Mouse (Mus musculus) midbrain, embryonic 12.5 days (tissue): ENCODE measurements around the gene Glrx. TPM values are rescaled to one million over a fixed set of nuclear protein-coding genes. Genes with fewer than 3 reads are reported as not detected.
A peak's percentile ranks its signal among the peaks of the same experiment; 100 is the strongest.

Source experiments
- ATAC-seq: fragments of 200-750 bp; cut with Nextera tagmentation; 2 replicates; pipeline ENCODE4 v1.8.0; 2017; ENCODE audit warnings: low read depth, moderate TSS enrichment, moderate library complexity; ENCODE audit not compliant: low FRiP score
- H3K27ac ChIP-seq: fragments of 300-500 bp; sonication (generic); replicated peaks from 2 replicates; pipeline ENCODE4 v1.5.1; 2016; ENCODE audit warnings: mild to moderate bottlenecking
- H3K27me3 ChIP-seq: fragments of 300-500 bp; sonication (generic); 2 replicates; pipeline ENCODE4 v1.6.1; 2016; ENCODE audit warnings: mild to moderate bottlenecking
- H3K36me3 ChIP-seq: fragments of 300-500 bp; sonication (generic); 2 replicates; pipeline ENCODE4 v1.6.1; 2016
- H3K4me1 ChIP-seq: fragments of 300-500 bp; sonication (generic); 2 replicates; pipeline ENCODE4 v1.6.1; 2016
- H3K4me2 ChIP-seq: fragments of 300-500 bp; sonication (generic); replicated peaks from 2 replicates; pipeline ENCODE4 v1.6.1; 2016; ENCODE audit warnings: mild to moderate bottlenecking, moderate library complexity
- H3K4me3 ChIP-seq: fragments of 300-500 bp; sonication (generic); 2 replicates; pipeline ENCODE4 v1.5.1; 2016; ENCODE audit warnings: mild to moderate bottlenecking
- H3K9ac ChIP-seq: fragments of 300-500 bp; sonication (generic); replicated peaks from 2 replicates; pipeline ENCODE4 v1.6.1; 2016; ENCODE audit warnings: mild to moderate bottlenecking, moderate library complexity
- H3K9me3 ChIP-seq: fragments of 300-500 bp; sonication (generic); 2 replicates; pipeline ENCODE4 v1.6.1; 2016; ENCODE audit warnings: mild to moderate bottlenecking
- WGBS: fragments of 180-500 bp; shearing (Covaris S2); methylation state at CpG from one replicate; pipeline ENCODE4 v1.1.7; 2016; 5-methylcytosine and 5-hydroxymethylcytosine counted together
- polyA plus RNA-seq: library from polyadenylated mRNA; unstranded; fragments of >200 nt; fragmentation: Nextera tagmentation; extraction: Ambion mirVana; gene quantifications from 2 replicates; pipeline ENCODE4 v1.2.1, GENCODE M21; 2016

The Glrx gene
- polyA plus RNA-seq, 1 experiment from 2014 or later, result 25.0 TPM

- H3K27me3 ChIP-seq, result no peaks in the 10 kb centered on the region
- ATAC-seq, result no peak
- peak overlapping the region; percentile 53; the same call in 1 of the 2 replicates for H3K9ac ChIP-seq
- no peaks in the 10 kb centered on the region for H3K36me3 ChIP-seq
- no peak overlapping the region for H3K27ac ChIP-seq
- H3K9me3 ChIP-seq, result no peaks in the 10 kb centered on the region
- H3K4me2 ChIP-seq, result peak overlapping the region; percentile 67
- WGBS, result 58% methylated on average over 6 of the region's 6 CpGs
- H3K4me1 ChIP-seq, result peaks cover 19% of the 10 kb centered on the region
- H3K4me3 ChIP-seq, result peak overlapping the region; percentile 53
Measured at GRCm38 (mm10) chr13:75840752-75841285, 1.2 kb downstream of the Glrx start.

- WGBS, result 73% methylated on average over 3 of the region's 3 CpGs
- no peak overlapping the region for H3K9ac ChIP-seq
- H3K9me3 ChIP-seq, result no peaks in the 10 kb centered on the region
- H3K4me2 ChIP-seq, result no peak overlapping the region
- no peak overlapping the region for H3K27ac ChIP-seq
- H3K36me3 ChIP-seq, result no peaks in the 10 kb centered on the region
- peaks cover 19% of the 10 kb centered on the region for H3K4me1 ChIP-seq
- ATAC-seq, result no peak
- H3K4me3 ChIP-seq, result no peak overlapping the region
- H3K27me3 ChIP-seq, result no peaks in the 10 kb centered on the region
Measured at GRCm38 (mm10) chr13:75841950-75842349, 2.3 kb downstream of the Glrx start.

GRCm38 (mm10) chr13:75843331-75843730 is 3.7 kb downstream of the Glrx start:
- Histone ChIP-seq H3K4me1 (peaks cover 19% of the 10 kb centered on the region), H3K36me3 (no peaks in the 10 kb centered on the region), H3K27ac (no peak overlapping the region), H3K9me3 (no peaks in the 10 kb centered on the region), H3K4me2 (no peak overlapping the region), H3K27me3 (no peaks in the 10 kb centered on the region), H3K9ac (no peak overlapping the region), H3K4me3 (no peak overlapping the region)
- ATAC-seq, result no peak
- 91% methylated on average over 5 of the region's 5 CpGs for WGBS

- H3K4me2 ChIP-seq, result no peak overlapping the region
- peaks cover 19% of the 10 kb centered on the region for H3K4me1 ChIP-seq
- H3K27me3 ChIP-seq, result no peaks in the 10 kb centered on the region
- H3K9me3 ChIP-seq, result no peaks in the 10 kb centered on the region
- no peak for ATAC-seq
- H3K4me3 ChIP-seq, result no peak overlapping the region
- H3K36me3 ChIP-seq, result no peaks in the 10 kb centered on the region
- no peak overlapping the region for H3K27ac ChIP-seq
- 77% methylated on average over 8 of the region's 8 CpGs for WGBS
- no peak overlapping the region for H3K9ac ChIP-seq
Measured at GRCm38 (mm10) chr13:75843993-75844683, 4.5 kb downstream of the Glrx start.

GRCm38 (mm10) chr13:75844833-75845518 is 5.3 kb downstream of the Glrx start:
- 92% methylated on average over 2 of the region's 2 CpGs for WGBS
- H3K36me3 ChIP-seq, result no peaks in the 10 kb centered on the region

GRCm38 (mm10) chr13:75845519-75846166 is 6.0 kb downstream of the Glrx start:
- 43% methylated on average over 4 of the region's 4 CpGs for WGBS
- Histone ChIP-seq H3K27ac (no peak overlapping the region), H3K4me2 (no peak overlapping the region), H3K27me3 (no peaks in the 10 kb centered on the region), H3K9ac (no peak overlapping the region), H3K9me3 (no peaks in the 10 kb centered on the region), H3K4me1 (peaks cover 12% of the 10 kb centered on the region), H3K4me3 (no peak overlapping the region), H3K36me3 (no peaks in the 10 kb centered on the region)
- ATAC-seq, result no peak

More at GRCm38 (mm10) chr13:75844833-75845518, 5.3 kb downstream of the Glrx start:
- no peak overlapping the region for H3K4me3 ChIP-seq
- ATAC-seq, result no peak
- no peak overlapping the region for H3K9ac ChIP-seq
- H3K27ac ChIP-seq, result no peak overlapping the region
- no peaks in the 10 kb centered on the region for H3K9me3 ChIP-seq
- no peaks in the 10 kb centered on the region for H3K27me3 ChIP-seq
- H3K4me2 ChIP-seq, result no peak overlapping the region
- peaks cover 15% of the 10 kb centered on the region for H3K4me1 ChIP-seq

GRCm38 (mm10) chr13:75847027-75847426 is 7.4 kb downstream of the Glrx start:
- H3K4me3 ChIP-seq, result no peak overlapping the region
- H3K36me3 ChIP-seq, result no peaks in the 10 kb centered on the region
- H3K9ac ChIP-seq, result no peak overlapping the region
- 71% methylated on average over 6 of the region's 6 CpGs for WGBS
- H3K27me3 ChIP-seq, result no peaks in the 10 kb centered on the region
- H3K9me3 ChIP-seq, result no peaks in the 10 kb centered on the region
- ATAC-seq, result no peak
- peaks cover 3% of the 10 kb centered on the region; the same call in 1 of the 2 replicates for H3K4me1 ChIP-seq
- no peak overlapping the region for H3K4me2 ChIP-seq
- no peak overlapping the region for H3K27ac ChIP-seq

- WGBS, result 86% methylated on average over 4 of the region's 4 CpGs
- Histone ChIP-seq H3K4me3 (no peak overlapping the region), H3K9me3 (no peaks in the 10 kb centered on the region), H3K4me2 (no peak overlapping the region), H3K4me1 (no peaks in the 10 kb centered on the region), H3K9ac (no peak overlapping the region), H3K27me3 (no peaks in the 10 kb centered on the region), H3K27ac (no peak overlapping the region), H3K36me3 (no peaks in the 10 kb centered on the region)
- ATAC-seq, result no peak
Measured at GRCm38 (mm10) chr13:75852027-75852426, 12.4 kb downstream of the Glrx start.

GRCm38 (mm10) chr13:75853118-75853517 is 13.4 kb downstream of the Glrx start:
- no peak for ATAC-seq
- 92% methylated on average over 3 of the region's 3 CpGs for WGBS
- no peak overlapping the region for H3K27ac ChIP-seq
- H3K9me3 ChIP-seq, result no peaks in the 10 kb centered on the region
- no peak overlapping the region for H3K4me3 ChIP-seq
- H3K9ac ChIP-seq, result no peak overlapping the region
- no peaks in the 10 kb centered on the region for H3K4me1 ChIP-seq
- no peak overlapping the region for H3K4me2 ChIP-seq
- H3K27me3 ChIP-seq, result no peaks in the 10 kb centered on the region
- H3K36me3 ChIP-seq, result no peaks in the 10 kb centered on the region

- ATAC-seq, result no peak
Measured at GRCm38 (mm10) chr13:75859264-75859844, 19.7 kb downstream of the Glrx start.

GRCm38 (mm10) chr13:75865486-75866184 is 26.0 kb downstream of the Glrx start:
- ATAC-seq, result no peak
- Histone ChIP-seq H3K36me3 (peaks cover 16% of the 10 kb centered on the region), H3K4me1 (no peaks in the 10 kb centered on the region), H3K4me2 (no peak overlapping the region), H3K9ac (no peak overlapping the region), H3K27ac (no peak overlapping the region), H3K9me3 (no peaks in the 10 kb centered on the region), H3K27me3 (no peaks in the 10 kb centered on the region), H3K4me3 (no peak overlapping the region)

More at GRCm38 (mm10) chr13:75859264-75859844, 19.7 kb downstream of the Glrx start:
- Histone ChIP-seq H3K27me3 (no peaks in the 10 kb centered on the region), H3K4me2 (no peak overlapping the region), H3K27ac (no peak overlapping the region), H3K9me3 (no peaks in the 10 kb centered on the region), H3K4me3 (no peak overlapping the region), H3K9ac (no peak overlapping the region), H3K36me3 (no peaks in the 10 kb centered on the region), H3K4me1 (no peaks in the 10 kb centered on the region)
- WGBS, result 71% methylated on average over 1 of the region's 1 CpGs
